Mouse (Mus musculus) embryo, embryonic 10.5 days (tissue): ENCODE results near the gene Fabp1.

Experiments
- DNase-seq: peaks from one replicate; pipeline ENCODE4 v3.0.0-alpha.2; 2015; ENCODE audit warnings: low spot score

Gene Fabp1

GRCm38 (mm10) chr6:71199612-71200011 lies at the start of gene Fabp1:
Gene Fabp1, plus strand, starts transcription at chr6:71199827.
- no peak for DNase-seq

DNA sequence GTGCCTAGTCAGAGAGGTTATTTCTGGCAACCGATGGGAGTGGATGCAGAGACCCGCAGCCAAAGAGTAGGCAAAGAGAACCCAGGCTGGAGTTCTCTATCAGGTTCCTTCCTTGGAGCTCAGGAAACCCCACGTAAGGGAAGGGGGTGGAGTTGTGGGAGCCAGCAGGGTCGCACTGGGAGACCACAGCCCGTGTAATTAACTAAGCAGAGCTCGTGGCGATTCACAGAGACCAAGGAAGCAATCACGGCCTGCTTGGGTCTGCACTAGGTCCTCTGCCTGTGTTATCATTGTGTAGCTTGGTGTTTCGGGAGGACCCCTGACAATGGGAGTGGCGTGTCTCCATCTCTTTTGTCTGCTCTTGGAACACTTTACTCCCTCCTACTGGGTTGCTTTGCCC lies 48.5 kb upstream of the Fabp1 start:
- no peak for DNase-seq

GRCm38 (mm10) chr6:71153486-71153885 lies 46.1 kb upstream of the Fabp1 start:
- no peak for DNase-seq

DNA sequence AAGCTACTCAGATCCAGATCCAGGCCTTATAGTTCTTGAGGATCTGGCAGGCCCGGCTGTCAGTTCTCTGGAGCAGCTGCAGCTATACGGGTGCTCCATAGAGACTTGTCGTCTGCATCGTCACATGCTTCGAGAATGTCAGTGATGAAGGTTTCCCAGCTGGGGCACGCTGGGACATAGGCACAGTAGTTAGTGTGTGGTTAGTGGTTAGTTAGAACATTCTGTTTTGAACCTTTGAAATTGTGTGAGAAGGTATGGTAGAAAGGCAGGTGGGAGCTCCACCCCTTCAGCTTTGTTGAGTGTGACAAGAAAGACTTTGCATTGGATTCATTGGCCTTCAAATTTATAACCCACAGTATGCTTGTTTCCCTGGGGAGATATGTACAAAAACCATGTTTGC lies 44.8 kb upstream of the Fabp1 start:
- DNase-seq: no peak

- DNase-seq: peak; percentile 69
Measured at GRCm38 (mm10) chr6:71156674-71157326, 42.8 kb upstream of the Fabp1 start.

DNA sequence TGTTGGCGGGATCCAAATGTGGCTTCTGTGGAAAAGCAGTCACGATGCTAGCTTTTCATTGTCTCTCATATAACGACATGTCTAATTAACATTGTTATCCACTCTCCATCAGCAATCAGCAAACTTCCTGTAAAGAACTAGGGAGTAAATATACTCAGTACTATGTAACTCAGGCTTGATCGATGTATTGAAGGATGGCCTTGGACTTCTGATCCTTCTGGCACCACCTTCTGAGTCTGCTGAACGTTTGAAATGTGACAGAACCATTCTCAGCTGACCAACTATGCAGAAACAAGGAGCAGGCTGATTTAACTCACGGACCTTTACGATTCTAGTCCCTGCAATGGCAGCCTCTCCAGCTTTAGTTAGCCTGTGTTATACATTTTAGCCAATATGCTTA lies 38.3 kb upstream of the Fabp1 start:
- DNase-seq: no peak

DNA sequence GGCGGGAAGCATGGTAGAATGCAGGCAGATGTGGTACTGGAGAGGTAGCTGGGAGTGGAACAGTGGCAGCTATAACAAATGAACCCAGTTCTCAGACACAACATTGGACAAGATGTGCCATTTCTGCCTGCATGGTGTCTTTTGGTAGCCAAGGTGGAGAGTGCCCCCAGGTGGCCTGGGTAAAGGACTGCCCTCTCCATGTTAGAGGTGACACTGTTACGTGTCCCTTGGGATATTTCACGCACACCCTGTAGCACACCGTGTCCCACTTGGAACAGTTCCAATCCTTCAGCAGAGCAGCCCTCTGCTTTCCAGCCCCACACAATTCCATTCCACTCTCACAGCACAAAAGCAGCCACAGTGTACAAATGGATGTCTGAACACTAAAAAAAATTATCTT lies 37.4 kb upstream of the Fabp1 start:
- DNase-seq: no peak

GRCm38 (mm10) chr6:71164394-71164793 lies 35.2 kb upstream of the Fabp1 start:
- peak; percentile 20 for DNase-seq

- peak; percentile 69 for DNase-seq
Measured at GRCm38 (mm10) chr6:71166551-71167169, 33.0 kb upstream of the Fabp1 start.

GRCm38 (mm10) chr6:71172812-71173580 lies 26.6 kb upstream of the Fabp1 start:
- DNase-seq: no peak

DNA sequence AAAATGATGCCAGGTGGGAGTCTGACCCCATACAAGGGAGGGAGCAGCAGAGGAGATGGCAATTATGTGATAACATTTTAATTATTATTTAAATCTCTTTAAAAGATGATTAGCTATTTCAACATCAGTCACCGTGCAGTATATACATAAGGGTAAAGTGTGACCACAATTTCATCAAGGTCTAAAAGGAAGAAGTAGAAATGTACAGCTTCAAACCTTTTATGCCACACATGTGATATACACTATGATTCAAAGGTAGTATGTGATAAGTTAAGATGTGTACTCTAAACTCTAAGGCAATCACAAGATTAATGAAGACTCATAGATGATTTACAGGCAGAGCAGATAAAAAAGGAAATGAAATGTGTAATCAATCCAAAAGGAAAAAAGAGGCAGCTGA lies 19.0 kb upstream of the Fabp1 start:
- no peak for DNase-seq

DNA sequence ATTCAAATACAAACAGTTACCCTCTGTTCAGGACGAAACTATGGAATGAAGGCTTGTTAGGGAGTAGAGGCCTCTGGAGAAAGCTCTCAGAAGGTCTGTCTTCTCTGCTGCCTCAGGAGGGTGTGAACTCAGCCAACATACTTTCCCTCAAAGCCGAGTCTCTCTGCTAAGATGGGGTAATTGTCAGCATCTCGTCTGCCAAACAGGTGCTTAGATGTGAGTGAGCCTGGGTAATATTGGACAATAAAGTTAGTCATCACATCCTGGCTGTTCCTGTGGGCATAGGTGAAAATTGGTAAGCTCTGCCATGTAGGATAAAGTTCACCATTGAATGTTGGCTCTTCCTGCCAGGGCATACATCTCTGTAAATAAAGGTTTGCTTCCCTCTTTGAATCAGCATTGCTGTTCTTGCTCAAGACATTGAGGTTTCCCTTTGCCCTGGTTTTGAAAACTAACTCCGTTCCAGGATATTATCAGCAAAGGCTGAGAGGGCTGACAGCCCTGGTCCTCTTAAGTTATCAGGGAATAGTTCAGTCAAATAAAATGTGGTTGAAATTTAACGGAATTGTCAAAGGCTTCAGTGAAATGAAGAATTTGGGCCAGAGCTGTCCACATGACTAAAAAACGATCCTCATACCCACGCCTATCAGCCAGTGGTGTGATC lies 14.6 kb upstream of the Fabp1 start:
- DNase-seq: no peak

- DNase-seq: peak; percentile 8
Measured at GRCm38 (mm10) chr6:71189578-71189977, 10.0 kb upstream of the Fabp1 start.

DNA sequence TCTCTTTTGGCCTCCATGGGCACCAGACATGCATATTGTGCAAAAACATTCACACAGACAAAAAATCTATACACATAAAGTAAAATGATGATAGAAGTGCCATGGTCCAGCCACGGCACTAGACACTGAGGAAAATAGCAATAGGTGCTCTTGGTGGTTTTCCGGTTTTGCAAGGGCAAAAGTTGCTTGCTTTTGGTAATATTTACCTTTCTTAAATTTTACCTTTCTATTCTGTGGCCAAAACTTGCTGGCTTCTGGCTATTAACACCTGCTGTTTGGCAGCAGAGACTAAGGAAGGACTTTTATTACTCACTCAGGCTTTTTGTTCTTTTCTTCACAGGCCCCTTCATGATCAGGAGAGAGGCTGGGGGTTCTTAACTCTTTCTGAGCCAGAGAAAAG lies 9.1 kb upstream of the Fabp1 start:
- DNase-seq: no peak

DNA sequence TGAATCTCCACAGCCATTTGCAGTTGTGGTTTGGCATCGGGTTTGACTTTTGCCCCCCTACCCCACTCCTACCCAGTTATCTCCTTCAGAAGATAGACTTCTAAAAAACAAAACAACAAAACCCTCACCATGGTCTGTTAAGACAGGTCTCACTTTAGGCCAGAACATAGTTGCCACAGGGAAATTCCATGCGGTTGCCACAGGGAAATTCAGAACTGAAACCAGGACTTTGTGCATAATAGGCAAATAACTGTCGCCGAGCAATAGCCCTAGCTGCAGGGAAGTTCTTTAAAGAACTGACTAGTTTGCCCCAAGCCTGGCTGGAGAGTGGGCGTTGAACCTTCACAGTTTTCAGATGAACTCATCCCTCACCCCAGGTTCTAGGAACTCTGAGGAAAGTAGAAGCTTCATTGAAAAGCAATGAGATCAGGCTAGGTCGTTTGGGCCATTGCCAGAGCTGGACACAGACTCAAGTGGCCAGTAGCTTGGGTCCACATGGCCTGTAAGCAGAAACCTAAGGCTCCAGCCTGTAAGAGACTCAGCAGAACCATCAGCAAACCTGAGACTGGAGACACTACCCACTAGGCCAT lies 6.4 kb upstream of the Fabp1 start:
- no peak for DNase-seq

GRCm38 (mm10) chr6:71196107-71196506 lies 3.5 kb upstream of the Fabp1 start:
- DNase-seq: no peak

GRCm38 (mm10) chr6:71197636-71198535 lies 1.7 kb upstream of the Fabp1 start:
- no peak for DNase-seq

GRCm38 (mm10) chr6:71201925-71202324 lies 2.3 kb downstream of the Fabp1 start:
- DNase-seq: no peak

DNA sequence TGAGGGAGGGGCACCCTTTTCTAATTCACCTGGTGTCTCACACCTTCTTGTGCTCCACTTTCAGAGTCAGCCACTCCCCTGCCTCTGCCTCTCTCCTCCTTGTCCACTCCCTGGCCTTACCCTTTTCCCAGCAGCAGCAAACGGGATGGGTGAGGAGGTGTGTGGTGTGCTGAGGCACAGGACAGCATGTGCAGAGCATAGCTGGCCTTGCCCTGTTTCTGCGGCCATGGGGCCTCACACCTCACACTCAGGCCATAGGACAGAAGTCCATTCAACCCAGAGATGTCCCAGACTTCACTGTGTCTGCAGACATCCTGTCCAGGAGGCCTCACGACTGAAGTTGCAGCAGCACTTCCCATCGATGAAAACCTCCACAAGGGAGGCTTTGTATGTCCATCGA lies 4.0 kb downstream of the Fabp1 start:
- DNase-seq: no peak

DNA sequence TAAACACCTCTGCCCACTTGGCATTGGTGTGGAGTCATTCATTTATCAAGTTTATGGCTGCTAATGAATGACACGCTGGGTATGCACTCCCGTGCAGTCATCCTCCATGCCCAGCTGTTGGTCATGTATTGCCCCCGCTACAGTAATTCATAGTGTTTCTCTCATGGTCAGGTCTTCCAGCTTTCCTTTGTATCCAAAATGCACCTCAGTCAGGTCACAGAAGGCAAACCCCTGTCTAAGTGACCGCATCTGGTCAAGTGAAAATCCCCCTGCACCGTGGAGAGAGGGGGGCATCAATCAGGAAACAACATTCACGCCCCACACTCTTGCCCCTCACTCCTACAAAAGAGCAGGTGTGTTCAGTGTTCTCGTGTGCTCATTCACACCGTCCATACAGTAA lies 4.5 kb downstream of the Fabp1 start:
- no peak for DNase-seq

DNA sequence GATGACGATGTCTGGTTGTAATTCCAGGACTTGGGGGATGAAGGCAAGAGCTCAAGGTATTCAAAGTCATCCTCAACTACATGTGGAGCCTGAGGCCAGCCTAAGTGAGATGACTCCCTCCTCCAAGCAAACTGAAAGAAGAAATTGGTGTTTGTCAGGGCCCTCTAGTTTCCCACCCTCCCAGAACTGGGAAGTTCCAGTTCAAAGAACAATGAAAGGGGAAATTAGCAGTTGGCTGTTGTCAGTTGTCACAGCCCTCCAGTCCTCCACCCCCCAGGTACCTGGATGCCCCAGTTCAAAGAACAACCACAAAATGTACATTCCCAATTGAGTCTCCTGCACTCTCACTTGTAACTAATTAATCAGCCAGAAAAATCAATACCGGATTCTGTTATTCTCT lies 9.1 kb downstream of the Fabp1 start:
- DNase-seq: no peak
